Mouse (Mus musculus): ENCODE results near the gene Pcdh15. TPM values are rescaled to one million over a fixed set of nuclear protein-coding genes. Genes with fewer than 3 reads are reported as not detected.

Gene Pcdh15
- polyA plus RNA-seq, 1 experiment from 2014 or later: 17.3 TPM

GRCm38 (mm10) chr10:73805069-73805468 lies 705.9 kb downstream of the Pcdh15 start:
- H3K4me2 ChIP-seq (ENCODE audit: low read length): no peak overlapping the region
- no peak overlapping the region for H3K4me3 ChIP-seq (ENCODE audit: low read depth, low read length)
- no peak overlapping the region for H3K27ac ChIP-seq (ENCODE audit: low read length)
- ATAC-seq: no peak
- no peaks in the 10 kb centered on the region for H3K36me3 ChIP-seq (ENCODE audit: control insufficient read depth, insufficient read depth, low read length)
- no peaks in the 10 kb centered on the region for H3K27me3 ChIP-seq (ENCODE audit: control insufficient read depth, insufficient read depth, low read depth, low read length)
- no peaks in the 10 kb centered on the region for H3K9me3 ChIP-seq (replicated peaks; ENCODE audit: control insufficient read depth, low read length, poor library complexity, severe bottlenecking)
- WGBS: 89% methylated on average over 4 of the region's 4 CpGs
- H3K9ac ChIP-seq (ENCODE audit: low read depth, low read length): no peak overlapping the region
- no peaks in the 10 kb centered on the region for H3K4me1 ChIP-seq (ENCODE audit: control insufficient read depth, insufficient read depth, low read length)

GRCm38 (mm10) chr10:73812311-73812710 lies 713.2 kb downstream of the Pcdh15 start:
- 85% methylated on average over 8 of the region's 8 CpGs for WGBS
- ATAC-seq: no peak
- Histone ChIP-seq H3K36me3 (ENCODE audit: control insufficient read depth, insufficient read depth, low read length) (no peaks in the 10 kb centered on the region), H3K9ac (ENCODE audit: low read depth, low read length) (no peak overlapping the region), H3K27me3 (ENCODE audit: control insufficient read depth, insufficient read depth, low read depth, low read length) (no peaks in the 10 kb centered on the region), H3K4me2 (ENCODE audit: low read length) (no peak overlapping the region), H3K4me1 (ENCODE audit: control insufficient read depth, insufficient read depth, low read length) (no peaks in the 10 kb centered on the region), H3K4me3 (ENCODE audit: low read depth, low read length) (no peak overlapping the region), H3K27ac (ENCODE audit: low read length) (no peak overlapping the region), H3K9me3 (replicated peaks; ENCODE audit: control insufficient read depth, low read length, poor library complexity, severe bottlenecking) (no peaks in the 10 kb centered on the region)

GRCm38 (mm10) chr10:73821657-73822583 lies 722.8 kb downstream of the Pcdh15 start:
- Histone ChIP-seq H3K9ac (ENCODE audit: low read depth, low read length) (peak overlapping the region; percentile 61), H3K9me3 (replicated peaks; ENCODE audit: control insufficient read depth, low read length, poor library complexity, severe bottlenecking) (no peaks in the 10 kb centered on the region), H3K4me2 (ENCODE audit: low read length) (peak overlapping the region; percentile 71), H3K27ac (ENCODE audit: low read length) (no peak overlapping the region), H3K27me3 (ENCODE audit: control insufficient read depth, insufficient read depth, low read depth, low read length) (no peaks in the 10 kb centered on the region), H3K36me3 (ENCODE audit: control insufficient read depth, insufficient read depth, low read length) (no peaks in the 10 kb centered on the region), H3K4me3 (ENCODE audit: low read depth, low read length) (peak overlapping the region; percentile 31), H3K4me1 (ENCODE audit: control insufficient read depth, insufficient read depth, low read length) (peaks cover 10% of the 10 kb centered on the region)
- ATAC-seq: peak; percentile 89
- WGBS: 24% methylated on average over 22 of the region's 22 CpGs

- no peak for ATAC-seq
- 79% methylated on average over 4 of the region's 4 CpGs for WGBS
Observed at GRCm38 (mm10) chr10:73823214-73823613, 724.1 kb downstream of the Pcdh15 start.

GRCm38 (mm10) chr10:73826354-73826753 lies 727.2 kb downstream of the Pcdh15 start:
- ATAC-seq: no peak
- no peak overlapping the region for H3K9ac ChIP-seq (ENCODE audit: low read depth, low read length)
- H3K36me3 ChIP-seq (ENCODE audit: control insufficient read depth, insufficient read depth, low read length): no peaks in the 10 kb centered on the region
- H3K4me2 ChIP-seq (ENCODE audit: low read length): peak overlapping the region; percentile 17; the same call in 1 of the 2 replicates
- 0 out of 2 replicates have a peak overlapping the region, but pooled peaks have one; percentile 4 for H3K4me3 ChIP-seq (ENCODE audit: low read depth, low read length)
- no peak overlapping the region for H3K27ac ChIP-seq (ENCODE audit: low read length)
- H3K4me1 ChIP-seq (ENCODE audit: control insufficient read depth, insufficient read depth, low read length): peaks cover 8% of the 10 kb centered on the region
- 55% methylated on average over 8 of the region's 8 CpGs for WGBS
- no peaks in the 10 kb centered on the region for H3K27me3 ChIP-seq (ENCODE audit: control insufficient read depth, insufficient read depth, low read depth, low read length)
- no peaks in the 10 kb centered on the region for H3K9me3 ChIP-seq (replicated peaks; ENCODE audit: control insufficient read depth, low read length, poor library complexity, severe bottlenecking)

More at GRCm38 (mm10) chr10:73823214-73823613, 724.1 kb downstream of the Pcdh15 start:
- Histone ChIP-seq H3K36me3 (ENCODE audit: control insufficient read depth, insufficient read depth, low read length) (no peaks in the 10 kb centered on the region), H3K9me3 (replicated peaks; ENCODE audit: control insufficient read depth, low read length, poor library complexity, severe bottlenecking) (no peaks in the 10 kb centered on the region), H3K27me3 (ENCODE audit: control insufficient read depth, insufficient read depth, low read depth, low read length) (no peaks in the 10 kb centered on the region), H3K4me2 (ENCODE audit: low read length) (no peak overlapping the region), H3K4me1 (ENCODE audit: control insufficient read depth, insufficient read depth, low read length) (peaks cover 10% of the 10 kb centered on the region), H3K27ac (ENCODE audit: low read length) (no peak overlapping the region), H3K4me3 (ENCODE audit: low read depth, low read length) (no peak overlapping the region), H3K9ac (ENCODE audit: low read depth, low read length) (no peak overlapping the region)

- H3K9me3 ChIP-seq (replicated peaks; ENCODE audit: control insufficient read depth, low read length, poor library complexity, severe bottlenecking): no peaks in the 10 kb centered on the region
- H3K9ac ChIP-seq (ENCODE audit: low read depth, low read length): no peak overlapping the region
- H3K27me3 ChIP-seq (ENCODE audit: control insufficient read depth, insufficient read depth, low read depth, low read length): no peaks in the 10 kb centered on the region
- H3K4me2 ChIP-seq (ENCODE audit: low read length): no peak overlapping the region
- ATAC-seq: no peak
- no peak overlapping the region for H3K27ac ChIP-seq (ENCODE audit: low read length)
- no peak overlapping the region for H3K4me3 ChIP-seq (ENCODE audit: low read depth, low read length)
- H3K4me1 ChIP-seq (ENCODE audit: control insufficient read depth, insufficient read depth, low read length): no peaks in the 10 kb centered on the region
- 79% methylated on average over 2 of the region's 2 CpGs for WGBS
- no peaks in the 10 kb centered on the region for H3K36me3 ChIP-seq (ENCODE audit: control insufficient read depth, insufficient read depth, low read length)
Observed at GRCm38 (mm10) chr10:73828781-73829180, 729.6 kb downstream of the Pcdh15 start.

GRCm38 (mm10) chr10:73844998-73845397 lies 745.9 kb downstream of the Pcdh15 start:
- Histone ChIP-seq H3K4me2 (ENCODE audit: low read length) (no peak overlapping the region), H3K4me1 (ENCODE audit: control insufficient read depth, insufficient read depth, low read length) (no peaks in the 10 kb centered on the region), H3K9me3 (replicated peaks; ENCODE audit: control insufficient read depth, low read length, poor library complexity, severe bottlenecking) (no peaks in the 10 kb centered on the region), H3K4me3 (ENCODE audit: low read depth, low read length) (no peak overlapping the region), H3K9ac (ENCODE audit: low read depth, low read length) (no peak overlapping the region), H3K27me3 (ENCODE audit: control insufficient read depth, insufficient read depth, low read depth, low read length) (no peaks in the 10 kb centered on the region), H3K27ac (ENCODE audit: low read length) (no peak overlapping the region), H3K36me3 (ENCODE audit: control insufficient read depth, insufficient read depth, low read length) (no peaks in the 10 kb centered on the region)
- 77% methylated on average over 3 of the region's 3 CpGs for WGBS
- ATAC-seq: no peak

GRCm38 (mm10) chr10:73862181-73862580 lies 763.0 kb downstream of the Pcdh15 start:
- no peak for ATAC-seq
- no peak overlapping the region for H3K4me3 ChIP-seq (ENCODE audit: low read depth, low read length)
- no peak overlapping the region for H3K9ac ChIP-seq (ENCODE audit: low read depth, low read length)
- H3K4me2 ChIP-seq (ENCODE audit: low read length): no peak overlapping the region
- no peaks in the 10 kb centered on the region for H3K27me3 ChIP-seq (ENCODE audit: control insufficient read depth, insufficient read depth, low read depth, low read length)
- no peak overlapping the region for H3K27ac ChIP-seq (ENCODE audit: low read length)
- no peaks in the 10 kb centered on the region for H3K9me3 ChIP-seq (replicated peaks; ENCODE audit: control insufficient read depth, low read length, poor library complexity, severe bottlenecking)
- H3K4me1 ChIP-seq (ENCODE audit: control insufficient read depth, insufficient read depth, low read length): no peaks in the 10 kb centered on the region
- WGBS: 38% methylated on average over 4 of the region's 4 CpGs
- no peaks in the 10 kb centered on the region for H3K36me3 ChIP-seq (ENCODE audit: control insufficient read depth, insufficient read depth, low read length)

- Histone ChIP-seq H3K36me3 (ENCODE audit: control insufficient read depth, insufficient read depth, low read length) (no peaks in the 10 kb centered on the region), H3K27me3 (ENCODE audit: control insufficient read depth, insufficient read depth, low read depth, low read length) (no peaks in the 10 kb centered on the region), H3K4me3 (ENCODE audit: low read depth, low read length) (no peak overlapping the region), H3K27ac (ENCODE audit: low read length) (no peak overlapping the region), H3K9ac (ENCODE audit: low read depth, low read length) (no peak overlapping the region), H3K4me1 (ENCODE audit: control insufficient read depth, insufficient read depth, low read length) (no peaks in the 10 kb centered on the region), H3K4me2 (ENCODE audit: low read length) (no peak overlapping the region), H3K9me3 (replicated peaks; ENCODE audit: control insufficient read depth, low read length, poor library complexity, severe bottlenecking) (no peaks in the 10 kb centered on the region)
- WGBS: 78% methylated on average over 5 of the region's 5 CpGs
- ATAC-seq: peak; percentile 56; the same call in 1 of the 2 replicates
Observed at GRCm38 (mm10) chr10:73878055-73878728, 779.0 kb downstream of the Pcdh15 start.
